Mouse (Mus musculus) right cerebral cortex, postnatal 4 days (tissue): ENCODE measurements around the gene Gorasp1.
A peak's percentile ranks its signal among the peaks of the same experiment; 100 is the strongest.

ENCODE experiments used
- DNase-seq: peaks from one replicate; pipeline ENCODE4 v3.0.0-alpha.2; 2022

Gene Gorasp1

GRCm38 (mm10) chr9:119937005-119937773 lies at the start of gene Gorasp1, which contains the start of gene Ttc21a:
TSS of gene Gorasp1 (minus strand) at chr9:119937565.
TSS of gene Ttc21a (plus strand) at chr9:119937606.
- peak; percentile 95 for DNase-seq

- DNase-seq, result no peak
Measured at GRCm38 (mm10) chr9:119985881-119986574, 48.7 kb upstream of the Gorasp1 start.

GRCm38 (mm10) chr9:119984536-119985011 lies 47.2 kb upstream of the Gorasp1 start, which contains the start of gene Csrnp1:
TSS of gene Csrnp1 (minus strand) at chr9:119984658.
- DNase-seq, result no peak

- DNase-seq, result peak; percentile 75
Measured at GRCm38 (mm10) chr9:119983585-119984535, 46.5 kb upstream of the Gorasp1 start.

- DNase-seq, result no peak
Measured at GRCm38 (mm10) chr9:119982956-119983551, 45.7 kb upstream of the Gorasp1 start.

GRCm38 (mm10) chr9:119982241-119982811 lies 45.0 kb upstream of the Gorasp1 start:
- peak; percentile 54 for DNase-seq

GRCm38 (mm10) chr9:119981183-119982179 lies 44.1 kb upstream of the Gorasp1 start:
- no peak for DNase-seq

GRCm38 (mm10) chr9:119980770-119981182 lies 43.4 kb upstream of the Gorasp1 start:
- no peak for DNase-seq

GRCm38 (mm10) chr9:119979749-119980148 lies 42.4 kb upstream of the Gorasp1 start:
- no peak for DNase-seq

- no peak for DNase-seq
Measured at GRCm38 (mm10) chr9:119978811-119979441, 41.6 kb upstream of the Gorasp1 start.

- DNase-seq, result no peak
Measured at GRCm38 (mm10) chr9:119978151-119978810, 40.9 kb upstream of the Gorasp1 start.

GRCm38 (mm10) chr9:119977557-119978060 lies 40.2 kb upstream of the Gorasp1 start:
- no peak for DNase-seq

- DNase-seq, result no peak
Measured at GRCm38 (mm10) chr9:119976704-119977556, 39.6 kb upstream of the Gorasp1 start.

GRCm38 (mm10) chr9:119975286-119975685 lies 37.9 kb upstream of the Gorasp1 start:
- DNase-seq, result no peak

- no peak for DNase-seq
Measured at GRCm38 (mm10) chr9:119974609-119975008, 37.2 kb upstream of the Gorasp1 start.

GRCm38 (mm10) chr9:119973869-119974520 lies 36.6 kb upstream of the Gorasp1 start:
- DNase-seq, result no peak

GRCm38 (mm10) chr9:119973281-119973680 lies 35.9 kb upstream of the Gorasp1 start:
- no peak for DNase-seq

GRCm38 (mm10) chr9:119972582-119972981 lies 35.2 kb upstream of the Gorasp1 start:
- DNase-seq, result no peak
